Mouse (Mus musculus): ENCODE measurements at regions not wholly inside any gene's neighbourhood (a gene's known extent, or its start where the extent isn't known, plus 50 kb on each side); places are given as distances from the start of the nearest gene placed in this dataset.

- TF ChIP-seq CTCF (IDR thresholded peaks at IDR 0.05; ENCODE audit: low read depth) (no peak), EP300 (IDR thresholded peaks at IDR 0.05; ENCODE audit: low read depth) (no peak)
These were observed 527.0 kb downstream of the Arl4a start for GRCm38 (mm10) chr12:39510855-39511254.

All from heart, postnatal 0 days (tissue).